Mouse (Mus musculus) ovary, adult 2 months (tissue): ENCODE results near the gene Cyp4a30b. TPM values are rescaled to one million over a fixed set of nuclear protein-coding genes. Genes with fewer than 3 reads are reported as not detected.

Source experiments
- polyA plus RNA-seq: library from polyadenylated mRNA; depleted of rRNA; stranded (reverse); fragments of >200 nt; gene quantifications from 2 replicates; pipeline ENCODE4 v1.2.3, GENCODE M21; 2012; rRNA removed

The Cyp4a30b gene
- not detected in 2 replicates for polyA plus RNA-seq

GRCm38 (mm10) chr4:115452304-115452703 is at the start of gene Cyp4a30b:
Cyp4a30b (plus strand) TSS chr4:115452604.

GRCm38 (mm10) chr4:115411324-115411723 is 41.1 kb upstream of the Cyp4a30b start, which contains the start of gene Cyp4a12b:
Cyp4a12b (plus strand) TSS chr4:115411624.

GRCm38 (mm10) chr4:115496001-115496400 is 43.6 kb downstream of the Cyp4a30b start, which contains the start of gene Cyp4a14:
Cyp4a14 (minus strand) TSS chr4:115496142.

GRCm38 (mm10) chr4:115518000-115518399 is 65.6 kb downstream of the Cyp4a30b start, which contains the start of gene Cyp4a10:
Cyp4a10 (plus strand) TSS chr4:115518264.

Other genes starting within 250 kb of the Cyp4a30b start
- not detected in 2 replicates for gene Cyp4a29, start 210.5 kb upstream of the Cyp4a30b start, polyA plus RNA-seq
- 0.11 TPM in 1 of 2 replicates, not detected in the other for gene Cyp4a12a, start 153.6 kb upstream of the Cyp4a30b start, polyA plus RNA-seq
- gene Cyp4a12b, start 41.0 kb upstream of the Cyp4a30b start, polyA plus RNA-seq: not detected in 2 replicates
- 0.41 TPM in 1 of 2 replicates, not detected in the other for gene Cyp4a14, start 43.5 kb downstream of the Cyp4a30b start, polyA plus RNA-seq
- gene Cyp4a10, start 65.7 kb downstream of the Cyp4a30b start, polyA plus RNA-seq: 0.18 and 0.32 TPM in 2 replicates
- not detected in 2 replicates for gene Cyp4a31, start 111.0 kb downstream of the Cyp4a30b start, polyA plus RNA-seq
- not detected in 2 replicates for gene Cyp4a32, start 148.4 kb downstream of the Cyp4a30b start, polyA plus RNA-seq
- gene Cyp4b1, start 195.1 kb downstream of the Cyp4a30b start, polyA plus RNA-seq: 17.8 and 18.7 TPM in 2 replicates